Mouse (Mus musculus) frontal cortex, postnatal 14 days (tissue): ENCODE data around the gene Cd248.

Experiments used
- DNase-seq, 2 experiments: peaks; one replicate each; pipeline ENCODE4 v3.0.0; 2022; ENCODE audit warnings: low spot score in 2 of 2

The Cd248 gene

GRCm38 (mm10) chr19:5107556-5108270 is 39.8 kb downstream of the Cd248 start:
- DNase-seq, result no peak

GRCm38 (mm10) chr19:5108271-5108575 is 40.3 kb downstream of the Cd248 start:
- DNase-seq, result no peak

- no peak for DNase-seq
Measured at GRCm38 (mm10) chr19:5108702-5109101, 40.8 kb downstream of the Cd248 start.

GRCm38 (mm10) chr19:5109659-5110453 is 42.0 kb downstream of the Cd248 start:
- no peak for DNase-seq

GRCm38 (mm10) chr19:5113783-5114182 is 45.9 kb downstream of the Cd248 start:
- DNase-seq, result no peak

- DNase-seq, result peak; percentile 81 to 87
Measured at GRCm38 (mm10) chr19:5117494-5118383, 49.9 kb downstream of the Cd248 start.

- peak in 1 of 2 experiments; percentile 74 for DNase-seq
Measured at GRCm38 (mm10) chr19:5118384-5118698, 50.5 kb downstream of the Cd248 start, which contains the start of gene Klc2. Gene Klc2 (minus strand): TSS chr19:5118560.
